Mouse (Mus musculus) Muller cell, postnatal 12 days (primary cell): ENCODE results near the gene Dnah1.

Source experiments
- DNase-seq: peaks from one replicate; pipeline ENCODE4 v3.0.0-alpha.2; 2015; ENCODE audit errors: inconsistent ontology term

The Dnah1 gene

DNA sequence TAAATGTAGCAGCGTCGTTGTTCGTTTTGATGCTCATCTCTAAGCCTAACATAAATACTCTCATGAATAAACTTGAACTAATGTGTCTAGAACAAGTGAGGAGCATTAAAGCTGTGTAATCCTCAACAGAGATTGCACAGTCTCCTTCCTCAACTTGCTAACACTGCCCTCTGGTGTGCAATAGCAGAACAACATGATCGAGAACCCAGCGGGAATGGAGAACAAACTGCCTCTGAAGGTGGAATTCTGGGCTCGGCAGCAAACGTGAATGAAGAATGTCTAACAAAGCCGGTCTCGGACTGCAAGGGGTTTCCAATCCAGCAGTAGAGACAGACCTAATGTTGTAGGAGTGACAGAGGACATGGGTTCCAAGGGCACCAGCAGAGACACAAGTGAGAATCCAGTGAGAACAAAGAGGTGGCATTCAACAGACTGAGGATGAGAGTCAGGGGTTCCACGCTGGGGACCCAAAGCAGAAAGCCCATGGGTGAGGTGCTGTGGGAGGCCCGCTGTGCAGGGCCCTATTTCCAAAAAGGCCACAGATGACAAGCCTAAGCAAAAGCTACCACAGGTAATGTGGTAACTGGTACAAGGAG, 89.6 kb downstream of the Dnah1 start:
- DNase-seq, result peak; percentile 60

DNA sequence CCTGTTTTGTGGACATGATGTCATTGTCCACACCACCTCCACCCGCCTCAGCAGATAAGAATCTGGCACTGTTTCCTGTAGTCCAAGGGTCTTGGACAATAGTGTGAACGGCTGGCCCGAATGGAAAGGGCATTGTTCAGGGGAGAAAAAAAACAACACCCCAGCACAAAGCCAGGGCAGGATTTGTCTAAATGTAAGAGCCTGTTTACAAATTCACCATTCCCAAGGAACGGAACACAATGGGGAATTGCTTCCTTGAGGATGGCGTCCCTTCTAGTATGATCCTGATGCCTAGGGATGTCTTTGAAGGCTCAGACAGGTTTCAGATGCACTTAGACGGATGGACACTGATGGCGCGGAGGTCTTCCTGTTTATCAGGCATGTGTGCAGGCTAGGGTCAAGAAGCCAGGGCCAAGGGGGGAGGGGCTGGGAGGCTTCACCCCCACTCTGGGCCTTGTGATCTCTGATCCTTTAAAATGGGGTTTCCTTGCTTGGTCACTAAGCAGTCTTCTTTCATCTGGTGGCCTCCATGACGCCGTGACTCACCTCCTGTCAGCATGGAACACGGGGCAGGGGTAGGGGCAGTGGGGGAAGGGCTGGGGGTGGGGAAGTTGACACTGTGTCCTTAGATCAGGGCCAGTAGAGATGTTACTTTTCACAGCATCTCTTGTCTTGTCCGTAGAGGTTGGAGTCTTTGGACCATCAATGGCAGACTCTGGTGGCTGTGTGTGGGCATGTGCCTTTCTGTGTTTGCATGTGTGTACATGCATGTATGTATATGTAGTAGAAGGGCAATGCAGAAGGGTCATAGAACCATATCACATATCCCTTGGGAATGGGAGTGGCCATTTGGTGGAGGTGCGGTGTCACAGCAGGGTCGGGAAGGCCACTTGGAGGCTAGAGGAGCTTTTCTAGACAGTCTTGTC, 90.4 kb downstream of the Dnah1 start:
- no peak for DNase-seq

DNA sequence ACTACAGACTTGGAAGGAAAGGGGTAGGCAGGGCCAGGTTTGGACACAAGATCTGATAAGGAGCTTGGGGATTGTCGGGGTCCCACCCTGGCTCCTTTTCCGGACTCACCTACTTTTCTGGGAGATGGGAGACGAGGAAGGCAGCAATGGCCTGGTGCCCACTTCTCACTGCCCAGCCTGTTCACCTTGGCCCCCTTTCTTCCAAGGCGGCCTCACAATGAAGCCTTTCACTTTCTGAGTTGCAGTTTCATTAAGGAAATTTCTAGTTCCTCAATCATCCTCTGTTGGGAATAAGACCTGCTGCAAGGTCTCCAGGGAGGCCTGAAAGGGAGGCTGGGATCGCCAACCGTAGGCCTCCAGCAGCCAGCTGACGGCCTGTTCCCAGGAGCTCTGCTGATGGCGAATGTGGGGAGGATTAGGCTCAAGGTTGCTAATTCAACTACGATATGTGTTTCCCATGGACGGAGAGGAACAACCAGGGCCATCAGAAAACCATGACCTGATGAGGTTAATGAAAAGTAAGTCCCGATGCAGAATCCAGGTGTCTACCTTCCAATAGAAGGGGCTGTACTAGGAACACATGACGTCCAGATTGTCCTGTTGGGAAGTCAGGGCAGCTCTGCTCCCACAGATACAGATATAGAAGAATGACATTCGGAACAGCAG, 91.2 kb downstream of the Dnah1 start:
- DNase-seq, result no peak

DNA sequence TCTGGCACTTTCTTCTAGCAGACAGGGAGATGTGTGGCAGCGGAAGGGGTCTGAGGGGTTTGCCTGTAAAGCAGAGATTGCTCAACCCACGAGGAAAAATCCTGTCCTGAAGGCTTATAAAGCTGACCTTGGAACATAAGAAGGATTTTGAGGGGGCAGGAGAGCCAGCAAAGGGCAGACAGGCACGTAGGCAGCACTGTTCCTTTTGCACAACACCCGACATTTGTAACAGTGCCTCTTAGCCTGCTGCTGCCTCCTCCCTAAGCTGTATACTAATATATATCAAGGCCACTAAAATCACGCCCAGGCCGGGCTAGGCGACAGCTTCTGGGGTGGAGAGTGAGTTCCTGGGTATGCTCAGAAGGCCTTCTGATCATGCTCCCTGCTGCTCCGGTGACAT, 93.3 kb downstream of the Dnah1 start:
- no peak for DNase-seq

DNA sequence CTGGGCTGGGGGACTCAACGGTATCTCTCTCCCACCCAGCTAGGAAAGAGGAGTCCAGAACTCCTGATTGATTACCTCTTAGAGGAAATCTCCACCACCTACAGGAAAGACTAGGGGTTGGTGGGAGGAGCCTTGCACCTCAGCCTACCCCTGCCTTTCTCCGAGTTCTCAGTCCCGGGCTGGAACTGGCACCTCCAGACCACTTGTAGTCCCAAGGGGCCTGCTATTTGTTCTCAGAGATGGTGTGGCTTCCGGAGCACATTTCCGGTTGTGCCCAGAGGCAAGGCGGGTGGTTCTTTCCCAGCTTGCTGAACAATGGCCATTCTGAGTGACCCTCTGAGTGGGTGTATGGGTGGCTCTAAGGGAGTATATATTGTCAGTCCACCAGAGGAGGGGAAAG, 95.5 kb downstream of the Dnah1 start:
- no peak for DNase-seq

DNA sequence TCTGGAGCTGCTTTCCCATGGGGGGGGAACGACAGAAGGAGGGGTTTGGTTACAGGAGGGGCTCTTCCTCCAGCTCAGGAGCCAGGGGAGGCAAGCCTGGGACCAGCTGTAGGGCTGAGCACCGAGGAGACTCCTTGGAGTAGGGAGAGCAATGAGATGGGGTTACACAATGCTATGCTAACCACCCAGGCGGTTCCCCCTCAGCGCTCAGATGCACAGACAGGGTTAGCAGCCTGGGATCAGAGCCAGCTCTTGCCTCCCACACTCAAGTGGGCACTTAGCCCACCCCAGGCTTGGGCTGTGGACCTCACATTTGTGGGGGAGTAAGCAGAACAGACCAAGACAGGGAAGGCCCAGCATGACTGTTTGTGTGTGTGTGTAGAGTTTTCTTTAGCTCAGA, 96.7 kb downstream of the Dnah1 start:
- DNase-seq, result peak; percentile 65

DNA sequence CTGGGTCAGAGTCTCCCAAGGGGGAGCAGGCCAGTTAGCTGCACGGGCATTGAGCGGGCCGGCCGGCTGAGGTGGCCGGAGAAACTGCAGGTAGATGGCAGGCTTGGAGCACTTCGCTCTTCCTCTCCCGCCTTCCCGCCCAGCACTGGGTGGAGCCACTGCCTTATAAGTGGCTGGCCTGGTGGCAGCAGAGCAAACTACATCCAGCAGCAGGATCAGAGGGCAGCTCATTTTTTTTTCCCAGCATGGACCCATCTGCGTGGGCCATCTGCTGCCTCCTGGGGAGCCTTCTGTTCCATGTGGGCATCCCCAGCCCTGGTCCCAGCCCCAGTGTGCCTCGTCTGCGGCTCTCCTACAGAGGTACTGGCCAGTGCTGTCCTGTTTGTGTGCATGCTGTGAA, 106.0 kb downstream of the Dnah1 start, which contains the start of gene Sema3g:
TSS of gene Sema3g (plus strand) at position 195 of the 400 bp plus-strand sequence.
- peak; percentile 69 for DNase-seq

DNA sequence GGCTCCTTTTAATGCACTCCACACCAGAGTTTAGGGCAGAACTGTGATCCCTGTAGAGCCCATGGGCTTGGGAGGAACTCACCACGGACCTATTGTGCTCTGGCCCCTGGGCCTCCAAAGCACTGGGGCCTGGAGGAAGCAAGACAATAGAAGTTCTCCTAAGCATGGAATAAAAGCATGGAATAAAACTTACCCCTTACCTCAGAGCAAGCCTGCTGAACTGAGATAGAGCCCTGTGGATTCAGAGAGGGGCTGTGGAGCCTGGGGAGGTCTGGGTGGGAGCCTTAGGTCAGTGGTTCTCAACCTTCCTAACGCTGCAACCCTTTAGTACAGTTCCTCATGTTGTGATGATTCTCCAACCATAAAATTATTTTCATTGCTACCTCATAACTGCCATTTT, 106.8 kb downstream of the Dnah1 start, which contains the start of gene Nisch:
TSS of gene Nisch (minus strand) at position 101 of the 400 bp plus-strand sequence.
- DNase-seq, result no peak

DNA sequence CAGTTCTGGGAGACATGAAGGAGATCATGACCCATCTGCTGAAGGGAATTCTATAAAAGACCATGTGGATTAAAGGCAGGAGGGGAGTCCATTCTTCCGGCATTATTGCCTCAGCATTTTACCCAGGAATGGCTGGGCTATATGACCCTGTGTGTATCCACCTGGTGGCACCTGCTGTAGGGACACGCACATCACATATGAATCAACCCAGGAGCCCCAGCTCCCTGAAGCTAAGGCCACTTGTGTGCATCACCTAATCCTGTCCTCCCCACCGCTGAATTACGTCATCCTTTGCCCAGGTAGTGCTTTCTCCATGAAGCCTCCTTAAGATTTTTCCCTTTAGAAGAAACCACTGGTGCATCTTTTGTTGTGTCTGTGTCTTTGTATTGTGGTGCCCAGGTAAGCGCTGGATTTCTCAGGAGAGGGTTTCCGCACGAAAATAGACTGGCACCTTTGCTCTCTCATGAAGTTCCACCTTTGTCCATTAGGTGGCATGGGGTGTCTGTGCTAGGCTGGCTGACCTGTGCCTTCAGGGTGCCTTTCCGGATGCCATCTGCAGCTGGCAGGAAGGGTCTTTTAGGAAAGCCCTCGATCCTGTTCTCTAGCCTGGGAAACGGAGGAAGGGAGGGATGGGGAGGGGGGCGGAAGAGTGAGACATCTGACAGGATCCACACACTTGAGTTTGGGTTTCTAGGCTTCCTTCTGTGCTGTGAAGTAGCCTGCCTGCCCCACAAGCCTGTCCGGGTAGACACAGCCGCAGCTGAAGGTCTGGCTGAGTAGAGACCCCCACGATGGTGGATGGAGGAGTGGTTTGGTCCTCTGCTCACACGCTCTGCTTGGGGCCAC, 108.3 kb downstream of the Dnah1 start:
- peak; percentile 51 for DNase-seq

DNA sequence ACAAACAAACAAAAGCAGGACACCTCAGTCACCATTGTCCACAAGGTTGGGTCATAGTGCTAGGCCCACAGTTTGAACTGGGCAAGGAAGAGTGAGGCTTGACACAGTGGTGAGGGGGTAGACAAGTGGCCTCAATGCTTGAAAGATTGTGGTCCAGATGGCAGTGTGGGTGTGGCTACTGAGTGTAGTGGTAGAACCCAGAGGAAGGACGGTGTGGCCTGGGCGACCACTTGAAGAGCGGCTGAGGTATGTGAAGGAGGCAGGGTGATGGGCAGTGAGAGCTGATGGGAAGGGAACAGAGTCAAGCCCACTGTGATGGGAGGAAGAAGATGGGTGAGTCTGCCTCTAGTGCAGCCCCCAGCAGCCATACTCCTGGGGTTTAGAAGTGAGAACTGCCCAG, 109.0 kb downstream of the Dnah1 start:
- no peak for DNase-seq

DNA sequence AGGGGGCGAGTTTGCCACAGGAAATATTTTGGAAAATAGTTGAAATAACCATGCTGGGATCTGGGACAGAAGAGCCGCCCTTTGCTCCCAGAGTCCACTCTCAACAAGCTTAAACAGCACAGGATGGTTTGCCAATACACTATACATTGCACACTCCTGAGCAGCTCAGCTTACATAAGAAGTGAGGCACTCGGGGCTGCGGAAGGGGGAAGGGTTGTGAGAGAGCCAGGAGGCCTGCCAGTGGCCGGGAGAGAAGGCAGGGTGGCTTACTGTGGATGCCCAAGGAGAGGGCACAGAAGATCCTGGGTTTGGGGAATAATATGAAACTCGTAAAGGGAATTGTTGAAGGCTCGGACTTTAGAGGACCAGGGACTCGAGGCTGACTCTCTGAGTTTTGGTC, 109.8 kb downstream of the Dnah1 start:
- no peak for DNase-seq

DNA sequence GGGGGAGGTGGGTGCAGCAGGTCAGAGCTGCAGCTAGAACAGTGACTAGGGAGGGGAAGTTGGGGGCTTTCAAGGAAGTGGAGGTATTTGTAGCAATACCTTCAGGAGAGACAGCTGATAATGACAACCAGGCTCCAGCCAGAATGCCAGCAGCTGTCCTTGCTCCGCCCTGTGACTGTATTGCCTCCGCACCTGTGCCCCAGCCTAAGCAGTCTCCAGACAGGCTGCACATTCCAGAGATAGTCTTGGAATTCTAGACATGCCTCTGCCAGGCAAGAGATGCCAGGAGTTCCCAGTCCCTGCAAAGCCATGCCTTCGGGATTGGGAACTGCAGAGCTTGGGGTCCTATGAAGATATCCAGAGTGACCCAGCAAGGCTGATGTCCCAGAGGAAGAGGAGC, 111.2 kb downstream of the Dnah1 start:
- no peak for DNase-seq

DNA sequence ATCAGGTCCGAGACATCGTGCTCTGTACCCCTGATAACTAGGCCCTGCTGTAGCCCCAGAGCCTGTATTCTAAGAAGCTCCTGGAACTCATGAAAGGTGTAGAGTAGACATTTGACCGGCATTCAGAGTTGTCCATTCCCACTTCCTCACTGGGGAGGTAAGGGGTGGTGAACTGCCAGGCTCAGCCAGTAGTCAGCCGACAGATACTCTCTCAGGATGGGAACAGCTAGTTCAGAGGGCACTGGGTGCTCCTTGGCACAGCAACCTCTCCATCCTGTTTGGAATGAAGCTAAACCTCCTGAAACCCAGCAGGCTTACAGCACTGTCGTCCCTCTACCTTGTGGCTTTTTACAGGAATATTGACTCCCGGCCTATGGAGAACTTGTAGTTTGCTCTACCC, 111.8 kb downstream of the Dnah1 start:
- no peak for DNase-seq
